Mouse (Mus musculus) left cerebral cortex, postnatal 36 days (tissue): ENCODE data around the gene Gcnt3. TPM values are rescaled to one million over a fixed set of nuclear protein-coding genes. Genes with fewer than 3 reads are reported as not detected.

Experiments
- DNase-seq, 2 experiments: peaks; one replicate each; pipeline ENCODE4 v3.0.0; 2021 to 2022; ENCODE audit warnings: low spot score in 2 of 2, mixed read lengths in 1 of 2
- intact Hi-C: fragments of 180-260 bp; cut with DNase I; formaldehyde crosslinking; loops from one replicate; pipeline ENCODE4 v1.15.1; 2025
- total RNA-seq, 2 experiments: library from RNA; stranded (reverse); gene quantifications; 2 replicates each; pipeline ENCODE4 v1.2.3; 2021

The Gcnt3 gene
- total RNA-seq, 2 experiments from 2014 or later: not detected

GRCm38 (mm10) chr9:70011537-70012407, 26.1 kb downstream of the Gcnt3 start:
- intact Hi-C loops: no loop called here
- DNase-seq: no peak

GRCm38 (mm10) chr9:70010781-70011473, 27.0 kb downstream of the Gcnt3 start:
- no peak for DNase-seq
- intact Hi-C loops: no loop called here

GRCm38 (mm10) chr9:70009754-70010304, 28.1 kb downstream of the Gcnt3 start:
- intact Hi-C loops: no loop called here

GRCm38 (mm10) chr9:70007506-70008248, 30.2 kb downstream of the Gcnt3 start:
- intact Hi-C loops: no loop called here
- no peak for DNase-seq

More at GRCm38 (mm10) chr9:70009754-70010304, 28.1 kb downstream of the Gcnt3 start:
- DNase-seq: no peak

- intact Hi-C loops: no loop called here
- DNase-seq: no peak
These were observed 30.9 kb downstream of the Gcnt3 start for GRCm38 (mm10) chr9:70006984-70007383.

GRCm38 (mm10) chr9:70003516-70003915, 34.4 kb downstream of the Gcnt3 start:
- no peak for DNase-seq
- intact Hi-C loops: no loop called here

GRCm38 (mm10) chr9:69999318-69999717, 38.6 kb downstream of the Gcnt3 start:
- intact Hi-C loops: no loop called here
- no peak for DNase-seq

- no peak for DNase-seq
- intact Hi-C loops: no loop called here
These were observed 43.3 kb downstream of the Gcnt3 start for GRCm38 (mm10) chr9:69994547-69994946.

- intact Hi-C loops: no loop called here
- no peak for DNase-seq
These were observed 44.4 kb downstream of the Gcnt3 start for GRCm38 (mm10) chr9:69993479-69993878.

- intact Hi-C loops: no loop called here
- DNase-seq: no peak
These were observed 45.0 kb downstream of the Gcnt3 start for GRCm38 (mm10) chr9:69992841-69993277.

- intact Hi-C loops: no loop called here
- no peak for DNase-seq
These were observed 47.5 kb downstream of the Gcnt3 start for GRCm38 (mm10) chr9:69990346-69990745.

GRCm38 (mm10) chr9:69989303-69990121, 48.4 kb downstream of the Gcnt3 start, which contains the start of gene Bnip2:
TSS of gene Bnip2 (plus strand) at chr9:69989466.
- DNase-seq: peak; percentile 93
- intact Hi-C loops: loop anchor here (5.0 kb wide), 1 partner anchor 367 kb away; no protein-coding TSS in a partner anchor

GRCm38 (mm10) chr9:69988706-69989302, 49.1 kb downstream of the Gcnt3 start:
- intact Hi-C loops: loop anchor here (5.0 kb wide), 1 partner anchor 367 kb away; no protein-coding TSS in a partner anchor
- DNase-seq: no peak

- intact Hi-C loops: loop anchor here (5.0 kb wide), 1 partner anchor 365 kb away; no protein-coding TSS in a partner anchor
- DNase-seq: peak; percentile 35 to 51
These were observed 50.3 kb downstream of the Gcnt3 start for GRCm38 (mm10) chr9:69987579-69987978.

GRCm38 (mm10) chr9:69986571-69986970, 51.3 kb downstream of the Gcnt3 start:
- no peak for DNase-seq
- intact Hi-C loops: loop anchor here (5.0 kb wide), 1 partner anchor 364 kb away; no protein-coding TSS in a partner anchor

GRCm38 (mm10) chr9:69986063-69986462, 51.8 kb downstream of the Gcnt3 start:
- DNase-seq: no peak
- intact Hi-C loops: loop anchor here (5.0 kb wide), 1 partner anchor 364 kb away; no protein-coding TSS in a partner anchor

GRCm38 (mm10) chr9:69985526-69985925, 52.4 kb downstream of the Gcnt3 start:
- intact Hi-C loops: loop anchor here (2.0 to 5.0 kb wide), 2 partner anchors 363 to 479 kb away; no protein-coding TSS in a partner anchor

More at GRCm38 (mm10) chr9:69985526-69985925, 52.4 kb downstream of the Gcnt3 start:
- no peak for DNase-seq
